Mouse (Mus musculus) spleen, adult 18-20 months (tissue): ENCODE data around the gene Ksr2.
"Not testable (repeated sequence)": the region's sequence is repeated elsewhere in the genome, so short reads cannot be mapped to it uniquely, and the experiment has no call there.

ENCODE experiments used
- DNase-seq, 2 experiments: peaks; one replicate each; pipeline ENCODE4 v3.0.0; 2022; ENCODE audit warnings: mixed read lengths in 2 of 2

Ksr2 gene

GRCm38 (mm10) chr5:117409369-117409768 is 4.4 kb upstream of the Ksr2 start:
- DNase-seq = no peak

GRCm38 (mm10) chr5:117414611-117415010 is 811 bp downstream of the Ksr2 start:
- DNase-seq = no peak

- DNase-seq = no peak
Observed at GRCm38 (mm10) chr5:117415011-117415912, 1.5 kb downstream of the Ksr2 start.

GRCm38 (mm10) chr5:117417442-117417841 is 3.6 kb downstream of the Ksr2 start:
- DNase-seq = no peak

- not testable (repeated sequence) for DNase-seq
Observed at GRCm38 (mm10) chr5:117433501-117433900, 19.7 kb downstream of the Ksr2 start.

GRCm38 (mm10) chr5:117440261-117440660 is 26.5 kb downstream of the Ksr2 start:
- no peak for DNase-seq

GRCm38 (mm10) chr5:117441242-117441842 is 27.5 kb downstream of the Ksr2 start:
- DNase-seq = no peak

- DNase-seq = no peak
Observed at GRCm38 (mm10) chr5:117442157-117442765, 28.5 kb downstream of the Ksr2 start.

- no peak for DNase-seq
Observed at GRCm38 (mm10) chr5:117443141-117443540, 29.3 kb downstream of the Ksr2 start.

- no peak for DNase-seq
Observed at GRCm38 (mm10) chr5:117443902-117444301, 30.1 kb downstream of the Ksr2 start.

GRCm38 (mm10) chr5:117447698-117448097 is 33.9 kb downstream of the Ksr2 start:
- DNase-seq = no peak

GRCm38 (mm10) chr5:117452013-117452412 is 38.2 kb downstream of the Ksr2 start:
- no peak for DNase-seq

GRCm38 (mm10) chr5:117455546-117455945 is 41.7 kb downstream of the Ksr2 start:
- no peak for DNase-seq

GRCm38 (mm10) chr5:117457121-117457520 is 43.3 kb downstream of the Ksr2 start:
- DNase-seq = no peak

GRCm38 (mm10) chr5:117457583-117457982 is 43.8 kb downstream of the Ksr2 start:
- DNase-seq = no peak

- DNase-seq = no peak
Observed at GRCm38 (mm10) chr5:117458899-117459298, 45.1 kb downstream of the Ksr2 start.

- no peak for DNase-seq
Observed at GRCm38 (mm10) chr5:117460261-117460660, 46.5 kb downstream of the Ksr2 start.

- no peak for DNase-seq
Observed at GRCm38 (mm10) chr5:117467052-117467451, 53.3 kb downstream of the Ksr2 start.

- no peak for DNase-seq
Observed at GRCm38 (mm10) chr5:117468961-117469360, 55.2 kb downstream of the Ksr2 start.

- DNase-seq = no peak
Observed at GRCm38 (mm10) chr5:117469572-117469971, 55.8 kb downstream of the Ksr2 start.

GRCm38 (mm10) chr5:117481162-117481561 is 67.4 kb downstream of the Ksr2 start:
- DNase-seq = no peak

- no peak for DNase-seq
Observed at GRCm38 (mm10) chr5:117481586-117481985, 67.8 kb downstream of the Ksr2 start.

GRCm38 (mm10) chr5:117482013-117482412 is 68.2 kb downstream of the Ksr2 start:
- DNase-seq = no peak

- no peak for DNase-seq
Observed at GRCm38 (mm10) chr5:117485411-117485810, 71.6 kb downstream of the Ksr2 start.
